Mouse (Mus musculus) fibroblast of lung, adult 2 months (primary cell): ENCODE results near the gene Serpinb3a.
"Not testable (repeated sequence)": the region's sequence is repeated elsewhere in the genome, so short reads cannot be mapped to it uniquely, and the experiment has no call there.

Experiments
- DNase-seq: peaks from one replicate; pipeline ENCODE4 v3.0.0-alpha.2; 2011; ENCODE audit warnings: low read depth

Serpinb3a gene

GRCm38 (mm10) chr1:107052203-107052602 lies at the start of gene Serpinb3a:
TSS of gene Serpinb3a (minus strand) at chr1:107052303.
- DNase-seq = no peak

GRCm38 (mm10) chr1:107098417-107098816 lies 46.3 kb upstream of the Serpinb3a start:
- no peak for DNase-seq

- DNase-seq = no peak
Measured at GRCm38 (mm10) chr1:107083406-107083805, 31.3 kb upstream of the Serpinb3a start, which contains the start of gene Serpinb3d. TSS of gene Serpinb3d (minus strand) at chr1:107083506.

GRCm38 (mm10) chr1:107034236-107034635 lies 17.9 kb downstream of the Serpinb3a start:
- DNase-seq = not testable (repeated sequence)

GRCm38 (mm10) chr1:107025886-107026285 lies 26.2 kb downstream of the Serpinb3a start:
- DNase-seq = no peak

- no peak for DNase-seq
Measured at GRCm38 (mm10) chr1:107015210-107015609, 36.9 kb downstream of the Serpinb3a start.

GRCm38 (mm10) chr1:107014530-107014929 lies 37.6 kb downstream of the Serpinb3a start:
- DNase-seq = no peak

GRCm38 (mm10) chr1:107006316-107006715 lies 45.8 kb downstream of the Serpinb3a start:
- no peak for DNase-seq

GRCm38 (mm10) chr1:107001754-107002153 lies 50.3 kb downstream of the Serpinb3a start:
- DNase-seq = no peak

- DNase-seq = no peak
Measured at GRCm38 (mm10) chr1:107000424-107000823, 51.7 kb downstream of the Serpinb3a start.
